Mouse (Mus musculus): Measurements from ENCODE around the gene Fbxw2.

- no peak for TF ChIP-seq POLR2A (IDR thresholded peaks at IDR 0.05; ENCODE audit: low read depth, low read length)
- no peak for TF ChIP-seq CTCF (IDR thresholded peaks at IDR 0.05; ENCODE audit: extremely low read depth, insufficient read depth, insufficient read length, insufficient replicate concordance)
Measured at GRCm38 (mm10) chr2:34857728-34858127, 31.6 kb upstream of the Fbxw2 start.

All from spleen, adult 2 months (tissue).